Mouse (Mus musculus) lung, postnatal 10 days (tissue): ENCODE results near the gene Spon1.
A peak's percentile ranks its signal among the peaks of the same experiment; 100 is the strongest.

Experiments used
- DNase-seq: peaks from one replicate; pipeline ENCODE4 v3.0.0; 2021

The Spon1 gene

DNA sequence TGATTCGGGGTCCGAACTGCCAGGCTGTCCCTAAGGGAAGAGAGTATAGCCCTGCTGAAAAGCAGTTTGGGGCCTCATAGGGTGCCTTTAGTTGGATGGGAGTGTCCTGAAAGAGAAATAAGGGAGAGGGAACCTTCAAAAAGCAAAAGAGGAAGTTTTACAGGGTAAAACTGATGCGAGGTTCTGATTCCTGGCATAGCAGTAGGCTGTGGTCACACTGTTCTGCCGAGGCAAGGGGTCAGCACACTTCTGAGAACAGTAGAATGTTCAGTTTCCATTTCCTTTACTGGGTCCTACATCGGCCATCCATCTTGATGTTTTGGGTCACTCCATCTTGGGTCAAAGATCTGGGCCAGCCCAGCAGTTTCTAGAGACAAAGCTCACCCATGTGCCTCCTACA is 14.5 kb downstream of the Spon1 start:
- DNase-seq = no peak

DNA sequence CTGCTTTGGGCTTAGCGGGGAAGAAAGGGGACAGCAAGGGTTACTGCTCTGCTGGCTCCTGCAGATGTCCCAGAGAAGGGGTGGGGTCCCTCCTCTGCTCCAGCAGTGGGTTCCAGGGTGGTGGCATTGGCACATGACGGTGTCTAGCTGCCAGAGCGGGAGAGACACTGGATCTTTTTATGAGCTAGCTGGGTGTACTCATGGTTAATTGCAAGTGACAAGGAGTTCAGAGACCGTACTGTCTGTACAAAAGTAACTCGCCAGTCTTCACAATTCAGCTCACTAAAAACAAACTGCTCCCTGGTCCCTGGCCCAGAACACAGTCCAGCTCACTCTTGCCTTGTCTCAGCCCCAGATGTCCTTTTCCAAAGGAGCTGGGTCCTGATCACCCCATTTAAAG is 26.2 kb downstream of the Spon1 start:
- DNase-seq = peak; percentile 13

DNA sequence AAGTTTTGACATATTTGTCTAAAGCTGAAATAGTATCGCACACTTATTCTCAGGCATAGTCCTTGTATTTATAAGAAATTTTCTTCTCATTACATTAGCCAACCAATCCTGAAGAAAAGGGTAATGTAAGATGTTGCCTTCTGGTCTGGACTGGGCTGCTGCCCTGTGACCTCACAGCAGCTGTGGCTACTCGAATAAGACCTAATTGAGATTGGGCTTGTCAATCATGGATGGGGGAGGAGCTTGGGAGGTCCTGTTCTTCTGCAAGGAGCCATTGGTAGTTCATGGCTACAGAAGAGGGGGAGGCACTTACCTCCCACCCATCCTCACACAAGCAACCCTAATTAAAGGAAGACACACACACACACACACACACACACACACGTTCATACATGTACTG is 27.1 kb downstream of the Spon1 start:
- peak; percentile 71 for DNase-seq

DNA sequence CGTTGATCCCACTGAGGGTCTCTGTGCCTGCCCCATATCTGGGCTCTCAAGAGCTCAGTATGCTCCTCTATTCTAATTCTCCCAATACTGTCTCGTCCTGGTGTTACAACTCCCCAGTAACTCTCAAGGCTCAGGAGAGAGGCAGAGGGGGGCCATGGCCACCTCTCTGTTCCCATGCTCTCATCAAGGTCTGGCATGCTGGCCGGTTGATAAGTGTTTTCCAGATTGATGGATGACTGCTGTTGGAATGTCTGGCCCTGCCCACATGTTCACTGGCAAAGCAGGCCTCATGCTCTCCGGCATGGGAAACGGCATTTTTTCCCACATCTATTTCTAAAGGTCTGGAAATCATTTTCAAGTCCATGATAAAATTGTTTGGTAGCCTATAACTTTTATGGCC is 29.4 kb downstream of the Spon1 start:
- DNase-seq = no peak

DNA sequence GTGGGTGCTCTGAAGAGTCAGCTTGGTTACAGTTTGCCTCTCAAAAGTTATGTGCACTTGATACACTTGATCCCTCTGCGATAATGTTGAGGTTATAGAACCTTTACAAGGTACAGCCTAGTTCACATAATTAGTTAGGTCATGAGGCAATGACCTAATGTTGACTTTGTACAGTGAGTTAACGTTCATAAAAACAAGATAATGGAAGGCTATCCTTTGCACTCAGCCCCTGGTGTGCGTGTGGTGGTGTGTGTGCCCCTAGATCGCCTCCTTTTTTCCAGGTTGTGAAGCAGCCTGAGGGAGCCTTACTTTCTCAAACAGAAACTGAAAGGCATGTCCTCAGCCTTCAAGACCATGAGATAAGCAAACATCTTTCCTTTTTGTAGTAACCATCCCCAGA is 31.3 kb downstream of the Spon1 start:
- DNase-seq = no peak

DNA sequence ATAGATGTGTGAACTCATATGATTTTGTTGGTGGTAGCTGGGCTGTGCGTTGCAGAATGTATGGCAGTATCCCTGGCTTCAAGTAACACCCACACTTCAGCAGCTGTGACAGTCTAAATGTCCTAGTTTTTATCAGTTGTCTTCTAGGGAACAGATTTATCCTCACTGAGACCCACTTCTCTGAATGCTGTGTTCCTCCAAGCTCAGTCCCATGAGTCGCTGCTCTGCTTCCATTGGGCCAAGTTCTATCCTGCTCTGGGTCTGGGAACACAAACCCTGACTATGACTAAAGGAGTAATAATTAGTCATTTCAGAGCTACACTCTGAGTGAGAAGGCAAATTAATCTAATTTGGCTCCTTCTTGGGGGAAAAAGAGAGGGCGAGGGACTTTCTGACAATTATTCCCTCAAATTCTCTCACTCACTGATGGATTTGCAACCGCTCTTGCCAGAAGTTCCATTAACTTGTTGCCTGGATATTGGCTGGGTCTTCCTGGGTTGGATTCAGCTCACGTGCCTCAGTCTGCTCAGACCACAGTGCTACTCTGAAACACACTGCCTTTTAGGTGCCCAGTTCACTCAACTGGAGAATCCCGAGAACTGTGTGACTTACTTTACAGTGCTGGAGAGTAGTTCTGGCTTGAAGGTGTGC is 32.9 kb downstream of the Spon1 start:
- DNase-seq = no peak

DNA sequence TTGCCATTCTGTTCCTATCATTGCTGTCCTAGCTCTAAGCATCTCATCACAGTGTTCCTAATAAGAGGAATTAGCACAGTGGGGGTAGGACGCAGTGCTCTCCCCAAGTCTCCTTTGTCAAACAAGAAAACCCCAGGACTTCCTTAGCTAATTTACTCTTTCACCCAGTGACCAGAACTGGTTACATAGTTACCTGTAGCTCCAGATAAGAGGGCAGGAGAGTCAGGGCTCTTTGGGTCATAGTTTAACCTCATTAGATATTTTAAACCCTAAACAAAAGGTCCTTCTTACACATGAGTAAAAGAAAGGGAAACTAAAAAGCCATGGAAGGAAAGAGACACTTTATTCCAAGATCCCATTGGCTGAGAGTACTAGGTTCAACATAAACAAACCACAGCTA is 44.0 kb downstream of the Spon1 start:
- DNase-seq = no peak

DNA sequence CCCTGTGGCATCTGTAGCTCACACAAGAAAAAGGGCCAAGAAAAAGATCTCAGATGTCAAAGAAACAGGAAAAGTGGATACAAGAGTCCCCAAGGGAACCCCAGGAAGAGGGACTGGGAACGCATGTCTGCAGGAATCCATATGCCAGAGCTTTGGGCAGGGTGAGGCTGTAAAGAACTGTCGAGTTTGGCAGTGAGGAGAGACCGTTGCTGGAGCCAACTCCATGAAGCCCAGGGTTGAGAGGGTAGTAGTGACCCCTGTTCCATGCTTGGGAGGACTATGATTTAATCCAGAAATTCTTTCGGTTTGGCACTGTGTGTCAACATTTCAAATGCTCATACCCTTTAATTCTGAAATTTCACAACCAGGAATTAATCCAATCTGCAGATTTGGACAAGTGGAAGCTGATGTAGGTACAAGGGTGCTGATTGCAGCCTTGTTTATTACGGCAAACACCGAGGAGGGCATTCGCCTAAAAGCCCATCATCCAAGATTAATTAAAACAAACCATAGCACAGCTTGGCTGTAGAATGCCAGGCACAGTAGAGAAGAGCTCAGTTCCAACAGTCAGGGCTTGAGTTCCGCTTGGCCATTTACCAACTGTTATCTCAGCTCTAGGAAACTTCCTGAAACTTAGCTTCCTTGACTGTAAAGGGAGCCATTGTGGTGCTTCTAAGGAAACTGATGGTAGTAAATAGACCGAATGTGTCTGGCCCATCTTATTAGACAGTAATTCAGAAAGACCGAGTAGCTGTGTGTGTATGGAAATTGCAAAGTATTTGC is 45.8 kb downstream of the Spon1 start:
- peak; percentile 40 for DNase-seq

DNA sequence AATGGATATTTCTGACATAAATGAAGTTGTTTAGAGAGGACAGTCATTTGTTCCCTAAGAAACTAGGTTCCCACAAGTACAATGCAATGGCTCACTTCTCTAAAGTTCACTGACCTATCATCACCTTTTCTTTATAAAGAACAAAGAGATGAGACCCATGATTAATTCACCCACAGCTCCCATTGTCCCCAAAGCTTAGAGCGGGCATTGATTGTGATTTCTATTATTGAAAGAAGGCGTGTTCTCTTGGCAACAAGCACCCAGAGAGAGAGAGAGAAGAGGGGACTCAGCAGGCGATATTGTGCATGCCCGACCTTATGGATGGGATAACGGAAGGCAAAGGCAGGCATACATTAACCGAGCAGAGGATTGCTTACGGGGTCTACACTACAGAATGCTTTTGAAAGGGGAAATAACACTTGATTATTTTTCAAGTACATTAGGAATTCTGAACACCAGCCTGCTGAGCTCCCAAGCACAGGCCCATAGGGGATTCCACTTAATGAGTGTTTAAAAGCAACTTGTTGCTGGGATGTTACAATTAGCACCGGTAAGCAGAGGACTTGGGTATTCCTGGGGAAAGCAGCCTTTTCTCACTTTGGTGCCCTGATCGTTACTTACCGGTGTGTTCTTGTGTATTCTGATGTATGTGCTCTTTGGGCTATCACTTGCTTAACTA is 48.4 kb downstream of the Spon1 start:
- DNase-seq = no peak

DNA sequence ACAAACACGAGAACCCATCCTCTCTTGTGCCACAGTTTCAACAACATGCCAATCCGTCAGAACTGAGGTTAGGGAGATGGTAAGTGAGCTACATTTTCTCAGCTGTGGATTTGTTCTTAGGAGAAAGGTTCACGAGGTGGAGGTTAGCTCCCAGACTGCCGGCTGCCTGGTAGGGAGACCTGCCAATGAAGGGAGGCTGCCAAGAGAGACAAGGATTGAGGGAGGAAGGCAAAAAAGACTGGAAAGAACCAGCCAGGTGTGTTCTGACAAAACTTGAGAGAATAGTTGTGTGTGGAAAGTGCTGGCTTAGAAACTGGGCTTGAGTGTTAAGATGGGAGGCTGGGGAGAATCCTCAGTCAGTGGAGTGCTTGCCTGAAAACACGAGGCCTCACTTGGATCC is 49.9 kb downstream of the Spon1 start:
- no peak for DNase-seq

DNA sequence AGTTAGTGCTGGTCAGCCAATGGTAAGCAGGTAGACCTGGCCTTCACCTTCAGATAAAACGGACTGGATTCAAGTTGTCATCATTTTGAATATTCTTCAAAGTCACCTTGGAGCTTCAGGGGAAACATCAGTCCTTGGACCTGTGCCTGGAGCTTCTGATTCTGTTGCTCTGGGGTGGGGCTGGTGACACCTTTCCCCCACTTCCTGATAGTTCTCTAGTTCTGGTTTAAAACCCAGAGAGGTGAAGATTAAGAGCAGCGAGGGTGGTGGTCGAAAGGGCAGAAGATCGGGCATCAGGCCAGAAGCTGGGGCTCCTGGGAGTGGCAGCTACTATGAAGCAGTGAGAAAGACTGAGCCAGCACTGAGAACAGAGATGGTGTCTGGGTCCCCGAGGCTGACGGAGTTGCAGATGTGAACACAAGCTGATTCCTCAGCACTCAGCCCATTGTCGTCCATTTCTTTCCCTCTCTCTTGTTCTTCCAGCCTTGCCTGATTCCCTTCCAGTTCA is 51.1 kb downstream of the Spon1 start:
- DNase-seq = no peak

DNA sequence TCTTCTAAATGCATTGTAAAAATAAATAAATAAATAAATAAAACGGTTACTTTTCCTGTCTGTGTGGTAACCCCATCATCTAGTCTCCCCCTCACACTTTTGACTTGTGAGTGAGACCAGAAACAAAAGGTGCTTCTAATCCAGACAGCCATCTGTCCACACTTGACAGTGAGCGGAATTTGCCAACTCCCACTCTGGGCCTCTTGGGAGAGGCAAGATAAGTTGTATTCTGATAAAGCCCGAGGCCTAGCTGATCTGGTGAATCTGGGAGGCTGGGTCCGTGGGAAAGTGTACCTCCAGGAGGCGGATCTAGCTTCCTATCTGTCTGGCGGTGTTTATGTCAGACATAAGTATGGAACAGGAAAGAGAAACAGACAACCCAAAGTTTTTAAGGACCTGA is 52.3 kb downstream of the Spon1 start:
- no peak for DNase-seq

DNA sequence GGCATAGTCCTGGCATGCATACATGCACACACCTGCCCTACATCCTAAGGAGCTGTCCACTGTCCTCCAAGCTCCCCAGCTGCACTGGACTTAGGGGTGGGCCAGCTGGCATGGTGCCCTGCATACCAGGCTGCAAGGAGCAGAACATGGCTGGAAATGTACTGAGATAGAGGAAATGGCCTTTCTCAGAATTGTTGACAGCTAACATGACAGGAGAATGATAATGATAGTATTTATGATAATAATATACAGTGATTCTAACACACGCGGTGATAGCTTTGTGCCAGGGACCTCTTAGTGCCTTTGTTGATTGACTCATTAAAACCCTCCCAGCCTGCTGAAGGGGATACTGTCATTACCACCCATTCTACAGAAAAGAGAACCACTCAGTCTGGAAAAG is 54.4 kb downstream of the Spon1 start:
- peak; percentile 62 for DNase-seq

DNA sequence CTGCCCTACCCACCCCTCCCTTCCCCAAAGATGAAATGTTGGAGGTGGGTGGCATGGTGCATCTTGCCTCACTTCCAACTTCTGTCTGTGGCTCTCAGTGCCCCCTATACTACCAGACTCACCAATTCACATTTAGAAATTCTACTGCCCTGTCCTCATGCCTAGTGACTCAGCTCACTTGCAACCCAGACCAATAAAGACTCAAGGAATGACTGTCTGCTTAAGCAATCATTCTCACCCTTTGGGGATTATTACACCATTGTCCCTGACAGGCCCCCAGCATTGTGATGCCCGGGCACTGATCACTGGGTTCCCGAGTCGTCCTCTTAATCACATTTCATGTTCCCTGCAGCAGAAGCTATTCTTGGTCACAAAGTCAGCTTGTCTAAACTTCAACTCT is 57.2 kb downstream of the Spon1 start:
- no peak for DNase-seq

DNA sequence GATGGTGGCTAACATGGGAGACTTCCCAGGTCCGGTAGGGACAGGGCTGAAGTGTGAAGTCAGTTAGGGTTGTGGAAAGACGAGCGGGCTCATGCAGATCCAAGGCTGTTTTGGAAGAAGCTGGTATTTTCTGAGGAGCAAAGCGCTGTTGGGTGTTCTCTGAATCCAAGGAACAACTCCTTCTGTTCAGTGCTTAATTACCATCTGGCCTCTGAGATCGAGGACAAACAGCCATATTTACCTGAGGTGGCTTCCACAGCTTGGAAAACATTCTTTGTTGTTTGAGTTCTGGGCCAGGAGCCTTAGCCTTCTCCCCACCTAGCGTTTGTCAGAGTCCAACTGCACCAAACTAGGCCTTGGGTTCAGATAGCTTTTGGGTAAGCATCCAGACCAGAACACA is 58.9 kb downstream of the Spon1 start:
- DNase-seq = no peak

DNA sequence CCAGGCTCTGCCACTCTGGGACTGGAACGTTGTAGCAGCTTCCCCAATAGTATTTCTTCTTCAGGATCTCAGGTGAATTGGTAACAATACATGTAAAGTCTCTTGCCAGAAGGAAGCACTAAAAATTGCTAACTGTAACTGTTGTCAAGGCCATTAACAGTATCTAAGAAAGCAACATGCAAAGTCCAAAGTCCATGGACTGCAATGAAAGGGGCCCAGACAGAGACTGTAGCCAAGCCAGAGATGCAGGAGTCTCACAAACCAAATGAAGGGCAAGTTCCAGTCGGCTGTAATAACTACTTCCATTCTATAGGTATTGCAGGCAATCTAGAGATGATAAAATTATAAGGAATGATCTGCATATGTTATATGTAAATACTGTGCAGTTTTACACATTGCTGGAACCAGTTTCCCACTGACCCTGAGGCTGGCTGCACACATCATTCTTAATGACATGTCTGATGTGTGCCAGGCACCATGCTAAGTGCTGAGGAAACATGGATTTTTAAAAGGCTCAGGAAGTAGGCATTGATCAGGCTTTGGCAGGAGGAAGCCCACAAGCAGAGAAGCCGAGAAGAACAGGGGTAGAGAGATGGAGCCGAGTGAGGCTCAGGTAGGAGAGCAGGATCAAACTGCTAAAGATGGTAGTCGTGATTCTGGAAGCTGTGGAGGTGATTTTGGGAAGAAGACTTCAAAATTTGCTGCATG is 59.9 kb downstream of the Spon1 start:
- DNase-seq = no peak

DNA sequence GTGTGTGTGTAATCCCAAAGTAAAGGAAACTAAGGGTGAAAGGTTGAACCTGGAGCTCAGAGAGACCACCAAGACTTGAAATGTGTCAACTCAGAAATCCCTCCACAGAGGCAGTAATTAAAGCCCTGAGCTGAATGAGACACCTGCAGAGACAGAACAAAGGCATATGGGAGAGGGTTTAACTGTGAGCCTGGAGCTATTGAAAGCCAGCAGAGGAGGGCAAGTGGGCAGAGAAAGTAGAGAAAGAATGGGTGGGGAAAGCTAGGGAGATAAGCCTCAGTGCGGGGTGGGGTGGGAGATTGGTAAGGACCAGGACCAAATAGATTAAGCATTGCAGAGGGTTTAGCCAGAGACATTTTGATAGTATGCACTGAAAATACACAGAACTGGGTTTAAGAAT is 60.7 kb downstream of the Spon1 start:
- DNase-seq = no peak

DNA sequence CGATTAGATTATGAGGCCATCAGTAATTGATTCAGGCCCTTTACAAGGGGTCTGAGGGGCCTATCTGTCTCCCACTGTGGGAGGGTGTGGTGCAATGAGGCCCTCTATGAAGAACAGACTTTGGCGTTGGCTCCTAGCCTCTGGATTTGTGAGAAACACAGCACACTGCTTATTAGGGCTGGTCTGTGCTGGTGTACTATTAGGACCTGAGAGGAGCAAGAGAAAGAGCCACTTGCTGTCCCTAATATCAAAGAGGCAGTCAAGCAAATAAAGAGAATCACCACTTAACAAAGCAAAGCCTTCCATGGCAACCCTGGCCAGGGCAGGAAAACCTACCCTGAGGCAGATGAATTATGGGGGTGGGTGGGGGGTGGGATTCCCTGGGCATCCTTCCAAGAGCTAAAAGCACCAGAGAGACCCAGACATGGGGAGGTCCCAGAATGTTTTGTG is 62.3 kb downstream of the Spon1 start:
- DNase-seq = no peak

DNA sequence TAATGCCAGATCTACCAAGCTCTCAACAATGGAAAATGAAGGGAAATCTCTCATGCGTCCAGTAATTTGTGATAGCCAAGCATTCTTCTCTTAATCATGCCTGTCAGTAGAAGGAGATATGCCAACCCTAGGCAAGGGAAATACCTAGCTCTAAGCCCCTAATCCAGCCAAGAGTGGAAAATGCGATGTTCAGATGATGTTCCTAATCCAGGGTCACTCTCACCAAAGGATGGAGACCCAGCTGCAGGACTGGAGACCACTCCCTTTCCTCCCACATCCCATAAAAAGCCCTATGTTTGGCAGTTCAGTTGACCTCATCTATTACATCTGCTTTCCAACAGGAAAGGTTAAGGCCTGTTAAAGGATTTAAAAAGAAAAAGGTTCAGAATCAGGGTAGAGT is 62.8 kb downstream of the Spon1 start:
- no peak for DNase-seq

DNA sequence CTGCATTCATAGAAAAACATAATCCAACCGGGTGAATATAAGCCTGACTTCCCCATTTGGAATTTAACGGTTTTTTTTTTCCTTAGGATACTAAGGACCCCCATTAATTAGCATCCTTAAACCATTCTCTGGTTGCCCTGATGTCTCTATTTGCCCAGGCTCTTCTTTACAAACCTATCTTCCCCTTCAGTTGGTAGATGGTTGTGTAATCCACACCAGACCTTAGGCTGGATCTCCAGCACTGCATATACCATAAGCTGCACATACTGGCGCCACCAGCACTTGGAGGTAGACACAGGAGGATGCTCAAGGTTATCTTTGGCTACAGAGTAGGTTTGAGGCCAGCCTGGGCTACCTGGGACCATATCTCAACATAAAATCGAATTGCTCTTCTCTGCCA is 71.4 kb downstream of the Spon1 start:
- DNase-seq = no peak

DNA sequence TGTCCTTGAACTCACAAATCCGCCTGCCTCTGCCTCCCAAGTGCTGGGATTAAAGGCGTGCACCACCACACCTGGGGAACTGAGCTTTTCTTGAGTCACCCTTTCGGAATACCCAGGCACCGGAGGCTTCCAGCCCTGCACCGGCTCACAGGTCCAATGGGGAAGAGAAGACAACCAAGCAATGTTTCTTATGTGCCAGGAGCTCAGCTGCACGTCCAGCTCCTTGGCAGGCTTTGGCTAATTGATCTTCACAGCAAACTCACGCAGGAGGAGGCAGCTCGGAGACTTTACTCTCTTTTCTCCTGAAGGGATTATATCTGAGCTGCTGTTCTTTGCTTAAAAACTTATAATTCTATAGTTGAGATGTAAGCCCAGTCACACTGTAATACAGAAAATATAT is 73.6 kb downstream of the Spon1 start:
- DNase-seq = no peak

DNA sequence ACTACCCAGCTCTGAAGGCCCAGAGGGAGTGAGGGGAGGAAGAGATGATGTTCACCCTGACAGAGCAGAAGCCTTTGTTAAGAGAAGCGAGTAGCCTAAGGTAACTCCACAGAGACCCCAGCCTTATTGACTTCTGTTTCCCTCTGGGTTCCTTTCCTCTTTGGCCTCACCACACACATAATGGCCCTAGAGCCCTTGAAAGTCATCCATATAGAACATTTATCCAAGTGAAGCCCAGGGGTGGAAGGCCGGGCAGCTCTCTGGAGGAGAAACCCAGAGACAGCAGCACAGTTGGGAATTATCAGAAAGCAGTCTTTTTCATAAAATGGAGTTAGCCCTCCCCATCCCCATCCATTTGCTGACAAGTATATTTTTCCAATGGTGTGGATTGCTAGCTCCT is 75.7 kb downstream of the Spon1 start:
- no peak for DNase-seq

DNA sequence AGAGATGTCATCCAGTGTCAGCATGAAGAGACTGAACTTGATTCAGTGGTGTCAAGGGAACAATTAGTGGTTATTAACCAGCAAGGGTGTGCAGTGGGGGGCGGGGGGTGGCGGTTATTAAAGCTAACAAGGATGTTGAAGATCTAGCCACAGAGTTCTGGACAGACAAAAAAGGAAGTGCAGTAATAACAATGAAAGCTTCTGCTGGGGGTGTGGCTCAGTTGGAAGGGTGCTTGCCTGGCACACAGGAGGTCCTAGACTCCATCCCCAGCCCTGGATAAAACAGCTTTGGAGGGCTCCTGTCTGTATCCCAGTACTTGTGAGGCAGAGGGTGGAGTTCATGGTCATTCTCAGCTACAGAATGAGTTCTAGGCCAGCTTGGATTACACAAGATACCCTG is 77.4 kb downstream of the Spon1 start:
- DNase-seq = no peak
